Mouse (Mus musculus) heart, adult 9 months (tissue): ENCODE data around the gene Dock3.

Experiments used
- DNase-seq, 2 experiments: peaks; one replicate each; pipeline ENCODE4 v3.0.0; 2022; ENCODE audit warnings: low spot score in 2 of 2

Dock3 gene

DNA sequence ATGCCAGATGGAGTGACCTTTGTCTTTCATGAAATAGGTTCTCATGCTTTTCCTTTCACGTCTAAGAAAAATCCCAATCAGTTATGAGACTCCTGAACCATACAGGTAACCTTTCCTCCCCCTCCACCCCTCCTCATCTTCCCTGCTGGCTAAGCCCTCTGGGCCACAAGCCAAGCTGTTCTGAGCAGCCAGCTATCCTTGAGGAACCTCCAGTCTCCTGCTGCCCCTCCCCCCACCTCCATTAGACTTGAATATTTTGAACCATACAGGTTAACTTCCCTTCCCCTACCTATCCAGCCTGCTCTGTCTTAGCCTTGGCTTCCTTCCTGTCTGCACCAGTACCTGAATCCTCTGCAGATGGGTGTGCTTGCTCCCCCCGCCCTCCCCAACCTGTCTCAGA is 204.1 kb downstream of the Dock3 start:
- no peak for DNase-seq

GRCm38 (mm10) chr9:107009841-107010240 is 221.9 kb downstream of the Dock3 start:
- DNase-seq = no peak

- DNase-seq = no peak
These were observed 228.5 kb downstream of the Dock3 start for GRCm38 (mm10) chr9:107003187-107003586.

DNA sequence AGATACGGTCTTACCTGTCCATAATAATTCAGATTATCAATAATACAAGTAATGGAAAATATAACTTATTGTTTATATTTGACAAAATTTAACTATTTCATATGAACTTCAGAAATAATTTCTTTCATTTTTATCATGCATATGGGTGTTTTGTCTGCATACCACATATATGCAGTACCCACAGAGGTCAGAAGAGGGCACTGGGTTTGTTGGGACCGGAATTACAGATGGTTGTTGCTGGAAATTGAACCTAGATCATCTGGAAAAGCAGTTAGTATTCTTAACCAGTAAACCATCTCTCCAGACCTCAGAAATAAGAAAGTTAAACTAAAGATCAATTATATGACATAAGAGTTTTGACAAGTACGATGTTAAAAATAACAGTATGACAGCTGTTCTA is 261.0 kb downstream of the Dock3 start:
- DNase-seq = no peak

DNA sequence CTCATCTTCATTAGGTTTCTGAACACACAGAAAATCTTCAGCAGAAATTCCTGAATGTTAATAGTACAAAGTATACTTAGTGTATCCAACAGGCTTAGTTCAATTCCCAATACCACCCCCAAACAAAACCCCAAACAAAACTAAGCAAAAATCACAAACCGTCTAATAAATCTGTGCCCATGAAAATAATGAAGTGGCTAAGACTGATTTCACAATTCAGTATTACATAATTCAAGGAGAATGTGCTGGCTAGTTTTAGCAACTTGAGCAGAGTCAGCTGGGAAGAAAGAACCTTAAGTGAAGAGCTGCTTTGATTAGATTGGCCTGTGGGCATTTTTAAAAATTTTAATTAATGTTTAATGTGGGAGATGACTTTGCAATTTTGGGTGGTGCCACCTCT is 273.3 kb downstream of the Dock3 start:
- DNase-seq = peak; percentile 35 to 46

DNA sequence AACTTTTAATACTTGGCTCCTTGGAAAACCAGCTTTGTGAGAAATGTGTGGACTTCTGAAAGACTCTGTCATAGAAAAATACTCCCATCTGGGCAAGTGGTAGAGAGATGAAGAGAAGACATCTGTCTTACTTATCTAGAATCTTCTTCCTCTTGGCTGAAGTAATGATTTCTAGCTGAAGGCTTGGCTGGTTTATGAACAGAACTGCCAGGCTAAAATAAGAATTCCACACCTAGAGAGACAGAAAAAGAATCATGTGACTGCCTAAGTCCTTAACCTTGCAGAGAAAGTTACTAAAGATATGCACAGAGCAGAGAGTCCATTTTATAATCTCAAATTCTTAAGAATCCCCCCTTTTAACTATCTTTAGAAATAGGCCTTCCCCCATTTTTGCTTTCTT is 276.2 kb downstream of the Dock3 start:
- no peak for DNase-seq

DNA sequence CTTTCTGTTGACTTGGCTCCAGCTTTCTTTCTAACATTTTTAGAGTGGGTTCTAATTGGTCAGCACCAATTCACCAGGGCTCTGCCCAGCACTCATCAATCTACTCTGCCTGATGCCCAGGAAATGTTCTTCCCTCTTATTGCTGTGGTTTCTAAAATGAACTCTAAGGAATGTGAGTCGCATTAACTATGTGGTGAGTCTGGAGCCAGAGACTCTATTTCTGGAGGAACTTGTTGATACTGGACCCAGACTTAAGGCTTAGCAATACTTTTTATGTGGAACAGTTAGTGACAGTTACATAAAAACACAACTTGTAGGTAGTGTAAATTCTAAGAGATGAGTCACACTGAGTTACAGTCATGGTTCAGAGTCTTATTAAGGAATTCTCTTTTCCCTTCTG is 296.7 kb downstream of the Dock3 start:
- no peak for DNase-seq

DNA sequence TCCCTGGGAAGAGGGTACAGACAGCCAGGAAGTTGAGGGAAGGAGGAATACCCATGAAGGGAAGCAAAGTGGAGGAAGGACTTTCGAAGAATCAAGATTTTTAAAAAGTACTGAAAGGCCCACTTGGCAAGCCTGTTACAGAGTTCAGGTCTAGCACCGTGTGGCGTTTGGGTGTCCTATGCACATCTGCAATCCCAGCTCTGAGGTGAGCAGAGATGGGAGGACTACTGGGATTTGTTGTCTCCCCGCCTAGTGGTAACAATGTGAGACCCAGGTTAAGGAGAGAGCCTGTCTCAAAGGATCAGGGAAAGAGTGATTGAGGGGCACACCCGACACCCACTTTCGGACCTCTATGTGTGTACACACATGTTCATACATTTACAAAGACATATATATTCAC is 316.8 kb downstream of the Dock3 start:
- DNase-seq = no peak

DNA sequence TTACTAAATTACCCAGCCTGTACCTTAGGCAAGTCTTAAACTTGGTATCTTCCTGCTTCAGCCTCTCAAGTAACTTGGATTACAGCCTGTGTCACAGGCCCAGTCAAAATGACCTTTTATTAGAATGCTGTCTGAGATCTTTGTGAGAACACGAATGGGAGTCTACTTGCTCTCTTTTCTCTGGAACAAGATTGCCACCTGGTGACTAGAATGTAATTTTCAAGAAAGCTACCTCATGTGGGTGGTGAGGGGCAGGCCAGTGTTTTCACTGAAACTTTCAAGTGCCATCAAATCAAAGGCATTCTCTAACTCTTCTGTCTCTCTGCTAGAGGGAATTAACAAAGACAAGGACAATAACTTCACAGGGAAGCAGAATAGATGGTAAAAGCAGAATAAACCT is 317.9 kb downstream of the Dock3 start:
- DNase-seq = no peak

- no peak for DNase-seq
These were observed 320.1 kb downstream of the Dock3 start for GRCm38 (mm10) chr9:106911624-106912023.

DNA sequence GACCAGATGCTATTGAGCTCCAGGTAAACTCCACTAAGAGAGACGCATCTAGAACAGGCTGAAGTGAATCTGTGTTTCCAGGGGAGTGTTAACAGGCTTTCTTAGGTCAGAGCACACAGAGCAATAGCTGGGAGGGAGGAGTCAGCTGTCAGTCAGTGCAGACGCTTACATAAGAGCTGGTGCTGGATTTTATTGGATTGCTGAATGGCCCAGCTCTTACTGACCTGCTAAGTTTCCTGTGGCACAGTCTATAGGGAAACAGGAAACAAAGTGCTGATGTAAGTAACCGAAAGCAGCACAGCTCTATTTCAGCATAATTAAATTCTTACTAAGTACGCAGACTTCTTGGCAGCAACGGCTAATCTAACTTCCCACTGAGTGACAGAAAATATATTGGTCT is 323.0 kb downstream of the Dock3 start:
- DNase-seq = no peak

DNA sequence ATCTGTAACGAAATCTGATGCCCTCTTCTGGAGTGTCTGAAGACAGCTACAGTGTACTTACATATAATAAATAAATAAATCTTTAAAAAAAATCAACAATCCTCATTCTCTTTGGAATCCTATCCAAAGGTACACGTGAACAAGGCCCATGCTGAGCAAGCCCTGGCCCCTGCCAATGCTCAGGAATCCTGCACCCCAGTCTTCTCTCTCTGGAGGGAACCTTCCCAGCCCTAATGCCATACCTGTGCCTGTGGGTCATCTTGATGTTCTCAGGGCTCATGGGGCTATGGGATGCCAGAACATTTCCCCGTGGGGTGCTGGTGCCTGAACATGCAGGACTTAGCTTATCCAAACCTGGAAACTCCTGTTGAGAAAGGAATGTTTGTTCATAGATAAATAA is 323.5 kb downstream of the Dock3 start:
- DNase-seq = no peak

DNA sequence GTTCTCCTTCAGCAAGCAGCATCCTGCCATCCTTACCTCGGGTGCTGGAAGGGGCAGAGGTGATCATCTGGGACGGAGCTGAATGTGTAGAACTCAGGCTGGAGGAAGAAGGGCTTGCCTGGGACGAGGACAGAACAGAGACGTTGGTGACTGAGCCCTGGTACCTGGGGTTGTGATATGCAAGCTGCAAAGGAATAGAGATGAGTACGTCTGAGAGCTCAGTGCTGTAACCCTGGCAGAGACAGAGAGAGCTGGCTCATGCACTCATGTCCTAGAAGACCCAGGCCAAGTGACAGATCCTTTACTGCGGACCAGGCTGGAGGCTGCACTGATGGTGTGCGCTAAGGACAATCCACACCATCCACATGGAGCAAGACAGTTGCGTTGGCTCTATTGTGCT is 325.1 kb downstream of the Dock3 start:
- no peak for DNase-seq

DNA sequence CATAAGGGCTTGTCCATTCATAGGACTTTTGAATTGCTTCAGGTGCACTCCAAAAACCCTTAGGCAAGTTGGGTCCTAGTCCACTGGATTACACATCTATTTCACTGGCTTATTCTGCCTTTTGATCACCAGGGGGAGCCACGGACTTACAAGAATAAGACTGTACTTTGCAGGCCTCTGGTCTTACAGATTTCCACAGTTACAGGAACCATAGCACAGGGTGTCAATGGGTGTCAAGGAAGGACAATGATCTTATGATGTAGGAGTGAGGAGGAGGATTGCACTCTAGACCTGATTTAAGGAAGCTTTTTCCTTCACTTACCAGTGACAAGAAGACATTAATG is 327.9 kb downstream of the Dock3 start:
- no peak for DNase-seq

DNA sequence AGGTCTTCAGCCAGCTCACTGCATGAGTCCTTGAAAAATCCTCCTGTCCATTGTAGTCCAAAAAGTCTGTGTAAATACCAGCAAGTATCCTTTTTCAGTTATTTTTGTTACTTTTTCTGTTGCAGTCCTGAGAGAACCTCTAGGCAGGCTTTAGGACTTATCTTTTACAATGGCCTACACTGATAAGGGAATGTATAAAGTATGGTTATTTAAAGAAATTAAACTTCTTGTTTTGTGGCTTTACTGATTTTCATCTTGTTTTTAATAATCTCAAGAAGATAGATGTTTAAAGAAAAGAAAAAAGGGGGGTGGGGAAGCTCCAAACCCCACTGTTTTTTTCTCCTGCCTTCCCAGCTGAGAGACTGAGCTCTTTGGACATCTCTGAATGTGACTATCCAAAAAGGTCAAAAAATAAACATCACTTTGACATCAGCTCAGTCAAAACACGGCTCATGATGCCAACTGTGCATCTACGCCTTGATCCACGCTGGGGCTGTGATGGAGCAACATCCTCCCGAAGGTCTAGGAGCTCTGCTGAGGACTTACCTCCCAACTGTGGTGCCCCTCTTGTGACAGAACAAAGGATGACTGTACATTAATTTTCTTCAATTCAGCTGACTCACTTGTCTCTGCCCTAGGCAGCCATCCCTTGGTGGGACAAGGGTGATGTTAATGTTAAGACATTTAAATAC is 328.5 kb downstream of the Dock3 start:
- no peak for DNase-seq

GRCm38 (mm10) chr9:106901596-106901995 is 330.1 kb downstream of the Dock3 start:
- no peak for DNase-seq

GRCm38 (mm10) chr9:106898901-106899300 is 332.8 kb downstream of the Dock3 start:
- no peak for DNase-seq

DNA sequence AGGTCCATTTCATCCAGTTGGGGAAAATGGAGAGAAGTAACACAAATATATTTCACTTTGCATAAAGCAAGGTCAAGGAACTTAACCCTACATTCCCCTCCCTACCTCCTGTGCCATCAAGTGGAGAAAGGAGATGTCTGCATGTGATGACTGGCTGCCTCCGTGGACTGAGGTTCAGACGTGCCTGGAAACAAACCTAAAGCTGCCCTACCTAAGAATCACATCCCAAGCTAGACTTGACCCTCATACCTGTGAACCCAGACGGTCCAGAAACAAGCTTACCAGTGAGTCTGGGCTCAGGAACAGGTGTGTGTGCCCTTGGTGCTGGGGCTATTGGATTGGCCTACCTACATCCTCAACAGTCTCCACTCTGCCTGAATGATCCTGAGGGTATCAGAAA is 338.4 kb downstream of the Dock3 start:
- DNase-seq = no peak

DNA sequence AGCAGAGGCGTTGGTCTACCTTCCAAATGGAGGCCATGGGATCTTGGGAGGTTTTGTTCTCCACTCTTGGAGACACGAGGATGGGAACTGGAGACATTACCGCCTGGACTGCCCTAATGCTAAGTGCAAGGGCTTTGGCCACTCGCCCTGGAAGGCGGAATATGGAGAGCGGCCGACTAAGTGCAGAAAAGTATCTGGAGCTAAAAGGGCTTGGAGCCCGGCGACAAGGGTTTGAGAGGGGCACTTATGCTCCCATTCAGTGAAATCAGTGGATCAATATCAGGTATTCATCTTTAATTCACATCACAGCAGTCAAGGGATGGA is 339.2 kb downstream of the Dock3 start:
- DNase-seq = no peak

DNA sequence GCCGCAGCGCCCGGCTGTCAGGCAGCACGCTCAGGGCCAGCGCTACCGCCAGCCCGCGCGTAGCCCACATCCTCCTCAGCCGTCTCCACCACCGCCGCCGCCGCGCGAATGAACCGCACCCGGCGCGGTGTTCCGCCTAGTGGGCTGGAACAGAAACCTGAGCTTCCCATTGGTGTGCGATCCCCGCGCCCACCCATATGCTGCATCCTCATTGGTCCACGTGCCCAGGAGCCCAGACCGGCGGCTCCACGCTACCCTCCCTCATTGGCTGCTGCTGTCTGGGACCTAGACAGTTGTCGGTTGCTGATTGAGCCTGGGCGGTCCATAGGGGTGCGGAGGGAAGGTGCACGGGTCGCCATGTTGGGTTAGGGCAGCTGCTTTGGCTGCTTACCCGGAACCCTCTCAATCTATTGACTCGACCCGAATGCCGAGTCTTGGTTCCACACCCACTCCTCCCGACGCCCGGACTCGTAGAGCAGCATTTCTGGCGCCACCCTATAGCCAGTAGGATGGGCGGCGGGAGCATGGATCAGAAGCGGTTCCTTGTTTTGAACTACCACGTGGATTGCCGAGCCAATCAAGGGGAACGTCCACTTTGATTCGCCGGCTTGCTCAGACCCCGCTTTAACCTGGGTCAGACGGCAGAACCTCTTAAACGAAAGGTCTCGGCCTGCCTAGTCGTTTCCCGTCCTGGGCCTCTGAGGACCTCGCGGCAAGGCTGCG is 339.7 kb downstream of the Dock3 start, which contains the start of gene Manf:
TSS of gene Manf (minus strand) at position 151 of the 723 bp plus-strand sequence.
- peak; percentile 98 to 99 for DNase-seq

- no peak for DNase-seq
These were observed 340.4 kb downstream of the Dock3 start for GRCm38 (mm10) chr9:106891341-106891741.

- no peak for DNase-seq
These were observed 341.0 kb downstream of the Dock3 start for GRCm38 (mm10) chr9:106890496-106891240.

- DNase-seq = no peak
These were observed 342.4 kb downstream of the Dock3 start for GRCm38 (mm10) chr9:106889321-106889720.
